In genomic region chr16:17154346-17154745, GRCm38 (mm10) we compare ENCODE assay signal across 36 mouse cellular contexts. TPM values are rescaled to one million over a fixed set of nuclear protein-coding genes. Genes with fewer than 3 reads are reported as not detected.
DNase-seq lines count a peak whose midpoint lies in the region; ATAC-seq lines count a peak whose summit lies in the region.
"Had no signal": no experiment of that assay in that cellular context is flagged by ENCODE, and none has a peak within 500 bp of the region (broad histone marks: within the 10 kb centered on the region; RNA-seq: fewer than 3 reads in every experiment).

No protein-coding gene starts in this region.

- H3K9ac ChIP-seq in forebrain, embryonic 15.5 days (replicated peaks), result no peak overlapping the region
- H3K9ac ChIP-seq: embryonic facial prominence, embryonic 15.5 days; hindbrain, embryonic 12.5 days; intestine, embryonic 15.5 days; limb, embryonic 15.5 days; liver, embryonic 13.5 days; midbrain, embryonic 13.5 days; stomach, embryonic 15.5 days had no signal

- H3K4me2 ChIP-seq in forebrain, embryonic 15.5 days (replicated peaks), result no peak overlapping the region
- H3K4me2 ChIP-seq: embryonic facial prominence, embryonic 15.5 days; heart, embryonic 11.5 days; hindbrain, embryonic 12.5 days; intestine, embryonic 15.5 days; limb, embryonic 15.5 days; liver, embryonic 13.5 days; midbrain, embryonic 13.5 days; stomach, embryonic 15.5 days had no signal

- H3K27ac ChIP-seq in forebrain, embryonic 15.5 days (replicated peaks), result no peak overlapping the region
- H3K27ac ChIP-seq: embryonic facial prominence, embryonic 10.5 days; embryonic facial prominence, embryonic 15.5 days; hindbrain, embryonic 12.5 days; hindbrain, postnatal 0 days; intestine, embryonic 15.5 days; limb, embryonic 10.5 days; limb, embryonic 15.5 days; liver, embryonic 13.5 days; midbrain, embryonic 13.5 days; stomach, embryonic 15.5 days had no signal

- no peaks in the 10 kb centered on the region for H3K9me3 ChIP-seq in forebrain, embryonic 15.5 days
- H3K9me3 ChIP-seq: embryonic facial prominence, embryonic 10.5 days; embryonic facial prominence, embryonic 15.5 days; G1E; hindbrain, embryonic 12.5 days; intestine, embryonic 15.5 days; limb, embryonic 10.5 days; limb, embryonic 15.5 days; liver, embryonic 13.5 days; megakaryocyte, embryonic 14.5 days; midbrain, embryonic 13.5 days; stomach, embryonic 15.5 days had no signal

- H3K36me3 ChIP-seq in forebrain, embryonic 15.5 days, result peaks cover 31% of the 10 kb centered on the region; the same call in 1 of the 2 replicates

- no peaks in the 10 kb centered on the region for H3K27me3 ChIP-seq in forebrain, embryonic 15.5 days
- H3K27me3 ChIP-seq: embryonic facial prominence, embryonic 15.5 days; hindbrain, embryonic 12.5 days; intestine, embryonic 15.5 days; limb, embryonic 15.5 days; liver, embryonic 13.5 days; megakaryocyte, embryonic 14.5 days; midbrain, embryonic 13.5 days; stomach, embryonic 15.5 days had no signal

- no peak overlapping the region for H3K4me3 ChIP-seq in forebrain, embryonic 15.5 days
- H3K4me3 ChIP-seq: embryonic facial prominence, embryonic 10.5 days; embryonic facial prominence, embryonic 15.5 days; hindbrain, embryonic 12.5 days; intestine, embryonic 15.5 days; limb, embryonic 10.5 days; limb, embryonic 15.5 days; liver, embryonic 13.5 days; megakaryocyte, embryonic 14.5 days; midbrain, embryonic 13.5 days; stomach, embryonic 15.5 days had no signal

- ATAC-seq in forebrain, embryonic 15.5 days (replicated peaks), result no peak
- ATAC-seq: forebrain, embryonic 14.5 days; hindbrain, postnatal 0 days; intestine, embryonic 15.5 days; lung, postnatal 0 days; midbrain, embryonic 13.5 days had no signal

- H3K4me1 ChIP-seq in forebrain, embryonic 15.5 days, result no peaks in the 10 kb centered on the region
- H3K4me1 ChIP-seq: embryonic facial prominence, embryonic 10.5 days; embryonic facial prominence, embryonic 15.5 days; hindbrain, embryonic 12.5 days; intestine, embryonic 15.5 days; limb, embryonic 10.5 days; limb, embryonic 15.5 days; liver, embryonic 13.5 days; midbrain, embryonic 13.5 days; stomach, embryonic 15.5 days had no signal

- peak; percentile 46 to 80 for DNase-seq in adrenal gland, adult (ENCODE audit: inconsistent age in 2 of 2, low spot score in 1 of 2)
- DNase-seq in adrenal gland, postnatal 4 days (ENCODE audit: low spot score in 2 of 2), result no peak
- DNase-seq in kidney, postnatal 14 days, result peak; percentile 27
- no peak for DNase-seq in kidney, postnatal 4 days
- DNase-seq in adrenal gland, postnatal 36 days, result peak; percentile 42 to 53
- no peak for DNase-seq in layer of hippocampus, adult 9-11 months
- DNase-seq: cerebellum, adult 2 months; cerebellum, postnatal 14 days; gastrocnemius, postnatal 25 days; heart, adult 18-20 months; heart, postnatal 36 days; kidney, postnatal 10 days; layer of hippocampus, postnatal 36 days; liver, embryonic 13.5 days; lung, adult 18-20 months; lung, postnatal 4 days; retina, postnatal 1 day; right cerebral cortex, postnatal 14 days; thymus, postnatal 14 days had no signal

- WGBS in forebrain, embryonic 15.5 days, result 97% methylated on average over 2 of the region's 2 CpGs

RNA-seq across cellular contexts. Expression of gene Ccdc116, which starts 7.3 kb away (rescaled TPM):
- total RNA-seq in adrenal gland, postnatal 4 days (2021), result 1 to 10 TPM in 1 of 2 experiments, under 1 TPM in 1; 0.73 to 1.1 TPM
- under 1 TPM; 0.33 to 0.43 TPM for total RNA-seq in adrenal gland, postnatal 36 days (2021)
- 1.3 TPM in 2 replicates for polyA plus RNA-seq in forebrain, embryonic 15.5 days (2015; fragmentation: Nextera tagmentation; extraction: Ambion mirVana)
- total RNA-seq: heart, postnatal 36 days; monocyte, adult 5-6 weeks had no signal
- polyA plus RNA-seq: heart, embryonic 11.5 days had no signal

RNA-seq across cellular contexts. Expression of gene Ydjc, which starts 9.9 kb away (rescaled TPM):
- total RNA-seq in adrenal gland, postnatal 4 days (2021), result 10 to 100 TPM in 1 of 2 experiments, 1 to 10 TPM in 1; 9.3 to 12.9 TPM
- 1 to 10 TPM; 3.7 to 6.9 TPM for total RNA-seq in adrenal gland, postnatal 36 days (2021)
- polyA plus RNA-seq in forebrain, embryonic 15.5 days (2015; fragmentation: Nextera tagmentation; extraction: Ambion mirVana), result 23.1 and 26.3 TPM in 2 replicates

RNA-seq across cellular contexts. Expression of gene Sdf2l1, which starts 22.2 kb away (rescaled TPM):
- total RNA-seq in adrenal gland, postnatal 4 days (2021), result 10 to 100 TPM; 20.4 to 27.5 TPM
- total RNA-seq in adrenal gland, postnatal 36 days (2021), result 10 to 100 TPM; 28.2 to 29.8 TPM
- 43.4 and 47.2 TPM in 2 replicates for polyA plus RNA-seq in forebrain, embryonic 15.5 days (2015; fragmentation: Nextera tagmentation; extraction: Ambion mirVana)

RNA-seq across cellular contexts. Expression of gene 2610318N02Rik, which starts 29.4 kb away (rescaled TPM):
- total RNA-seq in adrenal gland, postnatal 4 days (2021), result 10 to 100 TPM in 1 of 2 experiments, 1 to 10 TPM in 1; 8.4 to 13.1 TPM
- 1 to 10 TPM in 1 of 2 experiments, under 1 TPM in 1; 0.66 to 1.7 TPM for total RNA-seq in adrenal gland, postnatal 36 days (2021)
- polyA plus RNA-seq in forebrain, embryonic 15.5 days (2015; fragmentation: Nextera tagmentation; extraction: Ambion mirVana), result 27.1 and 30.1 TPM in 2 replicates
- total RNA-seq: gastrocnemius, adult 18-20 months; gastrocnemius, postnatal 25 days; heart, adult 18-20 months; heart, postnatal 36 days had no signal

RNA-seq across cellular contexts. Expression of gene Ppil2, which starts 43.3 kb away (rescaled TPM):
- 100 to 1,000 TPM; 112 to 118 TPM for total RNA-seq in adrenal gland, postnatal 4 days (2021)
- total RNA-seq in adrenal gland, postnatal 36 days (2021), result 10 to 100 TPM; 83.4 to 97.0 TPM
- polyA plus RNA-seq in forebrain, embryonic 15.5 days (2015; fragmentation: Nextera tagmentation; extraction: Ambion mirVana), result 161 and 162 TPM in 2 replicates

Comparison
In these comparisons a context has a peak if more than half of its experiments do, and no peak if none do; other contexts are left out.
1. DNase-seq: peak in adrenal gland, adult (2 of 2), kidney, postnatal 14 days (single experiment) and adrenal gland, postnatal 36 days (2 of 2); none in adrenal gland, postnatal 4 days (0 of 2), kidney, postnatal 4 days (0 of 2) and layer of hippocampus, adult 9-11 months (single experiment).